Mouse (Mus musculus) embryonic facial prominence, embryonic 13.5 days (tissue): ENCODE measurements around the gene Spata32. TPM values are rescaled to one million over a fixed set of nuclear protein-coding genes. Genes with fewer than 3 reads are reported as not detected.
A peak's percentile ranks its signal among the peaks of the same experiment; 100 is the strongest.

Source experiments
- ATAC-seq: fragments of 200-750 bp; cut with Nextera tagmentation; 2 replicates; pipeline ENCODE4 v1.8.0; 2017; ENCODE audit warnings: low read depth; ENCODE audit not compliant: insufficient number of reproducible peaks, insufficient read depth, low FRiP score, low TSS enrichment
- H3K27ac ChIP-seq: fragments of 300-500 bp; sonication (generic); 2 replicates; pipeline ENCODE4 v1.5.1; 2015; ENCODE audit warnings: moderate library complexity, mild to moderate bottlenecking, inconsistent platforms
- H3K27me3 ChIP-seq: fragments of 300-500 bp; sonication (generic); 2 replicates; pipeline ENCODE4 v1.6.1; 2015; ENCODE audit warnings: mild to moderate bottlenecking, inconsistent platforms
- H3K36me3 ChIP-seq: fragments of 300-500 bp; sonication (generic); 2 replicates; pipeline ENCODE4 v1.6.1; 2015; ENCODE audit warnings: mild to moderate bottlenecking, inconsistent platforms
- H3K4me1 ChIP-seq: fragments of 300-500 bp; sonication (generic); 2 replicates; pipeline ENCODE4 v1.6.1; 2015; ENCODE audit warnings: inconsistent platforms
- H3K4me2 ChIP-seq: fragments of 300-500 bp; sonication (generic); 2 replicates; pipeline ENCODE4 v1.6.1; 2015; ENCODE audit warnings: moderate library complexity, mild to moderate bottlenecking, inconsistent platforms
- H3K4me3 ChIP-seq: fragments of 300-500 bp; sonication (generic); 2 replicates; pipeline ENCODE4 v1.5.1; 2015; ENCODE audit warnings: mild to moderate bottlenecking, inconsistent platforms
- H3K9ac ChIP-seq: fragments of 300-500 bp; sonication (generic); 2 replicates; pipeline ENCODE4 v1.6.1; 2015; ENCODE audit warnings: mild to moderate bottlenecking, inconsistent platforms
- H3K9me3 ChIP-seq: fragments of 300-500 bp; sonication (generic); 2 replicates; pipeline ENCODE4 v1.6.1; 2016; ENCODE audit warnings: inconsistent platforms
- WGBS: fragments of 180-500 bp; shearing (Covaris S2); methylation state at CpG from one replicate; pipeline ENCODE4 v1.1.7; 2015; ENCODE audit warnings: mixed read lengths; 5-methylcytosine and 5-hydroxymethylcytosine counted together
- polyA plus RNA-seq: library from polyadenylated mRNA; unstranded; fragments of >200 nt; fragmentation: Nextera tagmentation; extraction: Ambion mirVana; gene quantifications from 2 replicates; pipeline ENCODE4 v1.2.1, GENCODE M21; 2015

Spata32 gene
- polyA plus RNA-seq, 1 experiment from 2014 or later = not detected

GRCm38 (mm10) chr11:103172392-103173040 lies 45.7 kb downstream of the Spata32 start:
- Histone ChIP-seq H3K4me2 (no peak overlapping the region), H3K27ac (no peak overlapping the region), H3K9ac (no peak overlapping the region), H3K4me3 (no peak overlapping the region), H3K9me3 (no peaks in the 10 kb centered on the region), H3K4me1 (peaks cover 23% of the 10 kb centered on the region), H3K36me3 (no peaks in the 10 kb centered on the region), H3K27me3 (peaks cover 60% of the 10 kb centered on the region)
- 62% methylated on average over 6 of the region's 6 CpGs for WGBS
- no peak for ATAC-seq

- peaks cover 64% of the 10 kb centered on the region for H3K27me3 ChIP-seq
- H3K4me1 ChIP-seq = peaks cover 23% of the 10 kb centered on the region
- peak overlapping the region; percentile 99 for H3K4me2 ChIP-seq
- no peak overlapping the region for H3K27ac ChIP-seq
- WGBS = 47% methylated on average over 9 of the region's 9 CpGs
- ATAC-seq = no peak
- H3K9me3 ChIP-seq = no peaks in the 10 kb centered on the region
- no peaks in the 10 kb centered on the region for H3K36me3 ChIP-seq
- H3K9ac ChIP-seq = no peak overlapping the region
- no peak overlapping the region for H3K4me3 ChIP-seq
These were observed 46.4 kb downstream of the Spata32 start for GRCm38 (mm10) chr11:103171703-103172391.

GRCm38 (mm10) chr11:103171286-103171620 lies 47.0 kb downstream of the Spata32 start:
- Histone ChIP-seq H3K27me3 (peaks cover 64% of the 10 kb centered on the region), H3K4me1 (peaks cover 23% of the 10 kb centered on the region), H3K27ac (no peak overlapping the region), H3K4me2 (peak overlapping the region; percentile 99), H3K9me3 (no peaks in the 10 kb centered on the region), H3K36me3 (no peaks in the 10 kb centered on the region), H3K4me3 (peak overlapping the region; percentile 61), H3K9ac (peak overlapping the region; percentile 67)
- WGBS = 1% methylated on average over 23 of the region's 23 CpGs
- ATAC-seq = no peak

- H3K9ac ChIP-seq = peak within 1 kb of the TSS; percentile 67
- peak within 1 kb of the TSS; percentile 61 for H3K4me3 ChIP-seq
- WGBS = under 1% methylated on average over 55 of the region's 84 CpGs
- H3K4me1 ChIP-seq = peaks cover 17% of the 10 kb centered on the region
- H3K4me2 ChIP-seq = peak within 1 kb of the TSS; percentile 99
- no peak within 1 kb of the TSS for H3K27ac ChIP-seq
- no peak for ATAC-seq
- no peaks in the 10 kb centered on the region for H3K36me3 ChIP-seq
- H3K27me3 ChIP-seq = peaks cover 64% of the 10 kb centered on the region
- no peaks in the 10 kb centered on the region for H3K9me3 ChIP-seq
These were observed 47.5 kb downstream of the Spata32 start, which contains the start of gene Fmnl1 for GRCm38 (mm10) chr11:103170494-103171285. Gene Fmnl1 (plus strand): TSS chr11:103171107.

- H3K4me2 ChIP-seq = peak overlapping the region; percentile 99
- H3K4me1 ChIP-seq = peaks cover 16% of the 10 kb centered on the region
- H3K36me3 ChIP-seq = no peaks in the 10 kb centered on the region
- peak overlapping the region; percentile 61 for H3K4me3 ChIP-seq
- H3K27me3 ChIP-seq = peaks cover 64% of the 10 kb centered on the region
- ATAC-seq = no peak
- 47% methylated on average over 3 of the region's 3 CpGs for WGBS
- 0 out of 2 replicates have a peak overlapping the region, but pooled peaks have one; percentile 67 for H3K9ac ChIP-seq
- no peak overlapping the region for H3K27ac ChIP-seq
- no peaks in the 10 kb centered on the region for H3K9me3 ChIP-seq
These were observed 48.1 kb downstream of the Spata32 start for GRCm38 (mm10) chr11:103170111-103170493.

- no peak overlapping the region for H3K9ac ChIP-seq
- peaks cover 12% of the 10 kb centered on the region for H3K4me1 ChIP-seq
- ATAC-seq = no peak
- H3K4me3 ChIP-seq = no peak overlapping the region
- no peaks in the 10 kb centered on the region for H3K9me3 ChIP-seq
- no peak overlapping the region for H3K4me2 ChIP-seq
- WGBS = 72% methylated on average over 5 of the region's 5 CpGs
- H3K27me3 ChIP-seq = peaks cover 64% of the 10 kb centered on the region
- H3K27ac ChIP-seq = no peak overlapping the region
- H3K36me3 ChIP-seq = no peaks in the 10 kb centered on the region
These were observed 48.6 kb downstream of the Spata32 start for GRCm38 (mm10) chr11:103169664-103170063.

- H3K27ac ChIP-seq = no peak overlapping the region
- H3K27me3 ChIP-seq = peaks cover 62% of the 10 kb centered on the region
- H3K9me3 ChIP-seq = no peaks in the 10 kb centered on the region
- no peak for ATAC-seq
- H3K36me3 ChIP-seq = no peaks in the 10 kb centered on the region
- H3K4me3 ChIP-seq = no peak overlapping the region
- peaks cover 11% of the 10 kb centered on the region for H3K4me1 ChIP-seq
- no peak overlapping the region for H3K4me2 ChIP-seq
- 25% methylated on average over 9 of the region's 9 CpGs for WGBS
- H3K9ac ChIP-seq = no peak overlapping the region
These were observed 49.4 kb downstream of the Spata32 start for GRCm38 (mm10) chr11:103168690-103169390.

GRCm38 (mm10) chr11:103164391-103164790 lies 53.8 kb downstream of the Spata32 start:
- no peak for ATAC-seq
- no peak overlapping the region for H3K4me2 ChIP-seq
- no peak overlapping the region for H3K27ac ChIP-seq
- no peaks in the 10 kb centered on the region for H3K36me3 ChIP-seq
- WGBS = 28% methylated on average over 10 of the region's 10 CpGs
- H3K9ac ChIP-seq = no peak overlapping the region
- H3K9me3 ChIP-seq = no peaks in the 10 kb centered on the region
- peaks cover 17% of the 10 kb centered on the region for H3K27me3 ChIP-seq
- no peaks in the 10 kb centered on the region for H3K4me1 ChIP-seq
- no peak overlapping the region for H3K4me3 ChIP-seq

- ATAC-seq = no peak
- Histone ChIP-seq H3K9ac (no peak overlapping the region), H3K27me3 (no peaks in the 10 kb centered on the region), H3K4me2 (no peak overlapping the region), H3K4me3 (no peak overlapping the region), H3K9me3 (no peaks in the 10 kb centered on the region), H3K27ac (no peak overlapping the region), H3K4me1 (peaks cover 11% of the 10 kb centered on the region), H3K36me3 (no peaks in the 10 kb centered on the region)
- WGBS = 88% methylated on average over 5 of the region's 5 CpGs
These were observed 56.1 kb downstream of the Spata32 start for GRCm38 (mm10) chr11:103162132-103162531.

- Histone ChIP-seq H3K4me2 (no peak overlapping the region), H3K4me1 (peaks cover 11% of the 10 kb centered on the region), H3K27ac (no peak overlapping the region), H3K36me3 (no peaks in the 10 kb centered on the region), H3K27me3 (no peaks in the 10 kb centered on the region), H3K4me3 (no peak overlapping the region), H3K9ac (no peak overlapping the region), H3K9me3 (no peaks in the 10 kb centered on the region)
- WGBS = 73% methylated on average over 7 of the region's 7 CpGs
- ATAC-seq = no peak
These were observed 56.8 kb downstream of the Spata32 start for GRCm38 (mm10) chr11:103161449-103161848.

GRCm38 (mm10) chr11:103160738-103161137 lies 57.5 kb downstream of the Spata32 start:
- H3K4me1 ChIP-seq = peaks cover 11% of the 10 kb centered on the region
- no peak overlapping the region for H3K9ac ChIP-seq
- H3K4me2 ChIP-seq = no peak overlapping the region
- no peaks in the 10 kb centered on the region for H3K27me3 ChIP-seq
- H3K4me3 ChIP-seq = no peak overlapping the region
- H3K36me3 ChIP-seq = no peaks in the 10 kb centered on the region
- H3K27ac ChIP-seq = no peak overlapping the region
- ATAC-seq = no peak
- no peaks in the 10 kb centered on the region for H3K9me3 ChIP-seq
- WGBS = 84% methylated on average over 11 of the region's 11 CpGs
